Mouse (Mus musculus) lung, adult 18-20 months (tissue): Measurements from ENCODE around the gene Bcl2l2.

ENCODE experiments used
- DNase-seq, 2 experiments: peaks; one replicate each; pipeline ENCODE4 v3.0.0; 2022; ENCODE audit warnings: mixed read lengths in 2 of 2

Bcl2l2 gene

DNA sequence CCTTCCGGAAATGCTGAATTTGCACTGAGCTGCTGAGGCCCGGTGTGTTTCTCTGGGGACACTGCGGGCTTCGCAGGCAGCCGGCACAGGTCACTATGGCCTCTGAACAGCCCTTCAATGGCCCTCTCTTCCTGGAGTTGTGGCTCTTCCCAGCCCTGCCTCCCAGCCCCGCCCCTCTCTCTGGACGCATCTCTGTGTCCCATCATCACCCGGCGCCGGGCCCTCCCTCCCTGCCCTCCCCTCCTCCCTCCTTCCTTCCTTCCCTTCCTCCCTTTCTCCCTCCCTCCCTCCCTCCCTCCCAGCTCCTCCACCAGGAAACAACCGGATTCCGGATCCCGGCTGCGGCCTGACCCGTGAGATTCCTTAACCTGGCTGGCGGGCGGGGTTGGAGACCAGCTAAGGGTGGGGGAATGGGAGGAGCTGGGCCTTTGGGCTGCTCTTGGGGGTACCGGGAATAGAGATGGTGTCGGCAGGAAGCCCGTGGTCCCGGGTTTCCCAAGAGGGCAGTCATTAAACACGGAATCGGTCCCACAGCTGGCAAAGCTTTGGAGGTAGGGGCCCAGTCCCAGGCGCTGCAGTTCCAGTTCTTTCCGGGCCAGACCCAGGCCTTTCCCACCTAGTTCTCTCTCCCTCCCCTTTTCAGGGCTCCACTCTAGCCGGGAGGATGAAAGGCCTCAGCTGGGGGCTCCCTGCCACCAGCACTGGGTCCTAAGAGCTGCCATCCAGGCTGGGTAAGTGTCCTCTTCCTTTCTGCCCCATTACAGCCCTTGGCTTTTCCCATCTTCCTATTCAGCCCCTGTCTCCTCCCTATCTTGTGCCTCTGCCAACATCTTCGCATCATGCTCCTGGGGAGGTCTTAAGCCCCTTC, at the start of gene Bcl2l2, which contains the start of gene Gm20521:
Gene Bcl2l2, plus strand, starts transcription at position 224 of the 868 bp plus-strand sequence.
Gene Gm20521, plus strand, starts transcription at position 288 of the 868 bp plus-strand sequence.
- DNase-seq: peak; percentile 82 to 89

DNA sequence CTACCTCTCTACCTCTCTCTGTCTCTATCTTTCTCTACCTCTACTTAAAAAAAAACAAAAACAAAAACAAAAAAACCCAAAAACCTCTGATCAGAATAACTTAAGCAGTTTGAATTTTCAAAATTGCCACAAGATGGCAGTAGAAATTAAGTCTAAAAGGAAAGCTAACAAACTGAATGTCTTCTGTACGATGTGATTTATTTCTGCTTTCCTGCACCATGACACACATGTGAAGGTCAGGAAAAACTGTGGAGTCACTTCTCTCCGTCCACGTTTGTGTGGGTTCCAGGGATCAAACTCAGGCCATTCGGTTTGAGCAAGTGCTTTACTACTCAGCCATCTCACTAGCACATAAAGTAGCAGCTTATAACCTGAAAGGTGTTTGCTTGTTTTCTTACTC, 39.7 kb upstream of the Bcl2l2 start:
- DNase-seq: no peak

DNA sequence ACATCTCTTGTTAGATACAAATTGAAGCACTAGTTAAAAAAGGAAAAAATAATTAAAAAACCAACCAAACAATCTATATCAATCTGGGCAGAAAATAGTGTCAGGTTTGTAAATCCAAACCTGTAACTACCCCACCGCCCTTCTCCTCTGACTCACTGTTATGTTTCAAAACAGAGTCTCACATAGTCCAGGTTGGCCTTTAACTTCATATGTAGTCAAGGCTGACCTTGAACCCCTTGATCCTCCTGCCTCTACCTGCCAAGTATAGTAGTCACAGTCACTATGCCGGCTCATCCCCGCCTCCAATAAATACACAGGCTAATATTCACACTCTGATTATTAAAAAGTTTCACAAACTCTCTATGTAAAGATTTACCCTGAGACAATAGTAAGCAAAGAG, 27.5 kb upstream of the Bcl2l2 start:
- DNase-seq: no peak

DNA sequence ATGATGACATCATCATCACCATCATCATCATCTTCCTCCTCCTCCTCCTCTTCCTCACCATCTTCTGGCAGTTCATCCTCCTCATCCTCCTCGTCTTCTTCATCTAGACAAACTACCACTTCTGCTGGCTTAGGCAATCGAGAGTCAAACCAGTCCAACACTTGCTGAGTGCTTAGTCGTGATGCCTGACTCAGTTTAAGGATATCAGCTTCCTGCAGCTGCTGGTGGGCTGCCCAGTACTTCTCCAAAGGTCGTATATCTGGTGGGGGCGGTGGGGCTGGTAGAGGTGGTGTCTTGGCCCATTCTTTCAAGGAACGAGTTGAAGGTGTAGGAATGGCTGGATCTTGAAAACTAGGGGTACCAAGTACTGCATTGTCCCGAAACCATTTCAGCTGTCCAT, 26.5 kb upstream of the Bcl2l2 start:
- DNase-seq: no peak

DNA sequence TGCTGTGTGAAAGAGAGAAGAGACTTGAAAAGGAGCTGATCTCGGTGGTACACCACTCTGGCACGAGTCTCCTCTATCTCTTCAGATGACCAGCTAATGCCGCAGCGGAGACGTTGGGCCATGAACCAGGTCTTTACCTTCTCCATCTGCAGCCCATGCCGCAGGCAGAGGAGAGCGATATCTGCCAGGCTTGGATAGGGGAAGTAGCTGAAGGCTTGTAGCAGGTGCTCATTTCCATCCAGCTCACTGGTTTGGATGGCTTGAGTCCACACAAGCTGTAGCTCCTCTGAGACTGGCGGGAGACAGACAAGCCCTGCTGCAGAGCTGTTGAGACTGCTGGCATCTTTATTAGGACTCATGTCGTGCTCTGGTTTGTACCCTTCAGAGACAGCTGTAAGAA, 25.3 kb upstream of the Bcl2l2 start:
- DNase-seq: no peak

DNA sequence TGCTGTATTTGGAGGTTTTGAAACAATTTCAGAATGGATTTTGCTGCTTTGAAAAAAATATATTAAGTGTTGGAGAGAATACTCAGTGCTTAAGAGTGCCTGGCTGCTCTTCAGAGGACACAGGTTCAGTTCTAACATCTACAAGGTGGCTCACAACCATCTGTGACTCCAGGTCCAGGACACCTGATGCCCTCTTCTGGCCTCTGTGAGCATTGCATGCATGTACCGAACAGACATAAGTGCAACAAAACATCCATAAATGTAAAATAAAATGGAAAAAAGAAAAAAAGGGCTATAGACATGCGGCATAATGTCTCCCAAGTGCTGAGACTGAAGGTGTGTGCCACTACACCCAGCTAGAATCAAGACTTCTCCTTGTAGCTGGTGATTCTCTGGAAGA, 22.7 kb upstream of the Bcl2l2 start:
- DNase-seq: peak; percentile 45 to 52

DNA sequence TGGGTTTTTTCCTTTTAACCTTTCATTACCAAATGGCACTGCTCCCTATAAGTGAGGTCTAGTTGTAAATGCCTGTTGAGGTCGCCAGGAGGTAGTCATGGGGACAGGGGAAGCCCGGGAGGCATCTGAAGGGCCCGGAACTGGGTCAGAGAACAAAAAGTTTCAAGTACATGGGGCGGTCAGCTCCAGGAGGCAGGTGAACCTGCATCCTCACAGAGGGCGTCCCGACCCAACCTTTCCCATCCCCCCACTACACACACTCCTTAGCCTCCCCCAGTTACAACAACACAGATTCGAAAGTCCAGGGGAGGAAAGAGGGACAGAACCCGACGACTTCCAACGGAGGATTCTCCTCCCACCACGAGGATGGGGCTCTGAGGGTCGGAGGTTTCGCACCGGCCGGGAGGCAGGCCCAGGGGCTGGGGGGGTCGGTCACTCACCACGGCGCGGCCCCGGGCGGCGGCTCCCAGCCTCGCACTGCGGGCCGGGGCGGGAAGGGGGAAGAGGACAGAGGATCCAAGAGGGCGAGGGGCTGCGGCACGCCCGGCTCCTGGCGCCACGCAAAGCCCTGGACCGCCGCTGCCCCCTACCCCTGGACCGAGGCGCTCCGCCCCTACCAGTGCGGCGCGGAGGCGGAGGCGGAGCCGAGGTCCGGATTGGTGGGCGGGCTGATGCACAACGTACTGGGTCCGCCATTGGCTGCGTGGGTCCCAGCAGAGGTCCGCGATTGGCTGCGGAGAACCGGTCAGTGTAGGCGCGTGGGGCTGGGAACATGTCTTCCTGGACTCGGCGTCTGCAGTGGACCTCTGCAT, 19.5 kb upstream of the Bcl2l2 start:
- peak; percentile 93 to 94 for DNase-seq

DNA sequence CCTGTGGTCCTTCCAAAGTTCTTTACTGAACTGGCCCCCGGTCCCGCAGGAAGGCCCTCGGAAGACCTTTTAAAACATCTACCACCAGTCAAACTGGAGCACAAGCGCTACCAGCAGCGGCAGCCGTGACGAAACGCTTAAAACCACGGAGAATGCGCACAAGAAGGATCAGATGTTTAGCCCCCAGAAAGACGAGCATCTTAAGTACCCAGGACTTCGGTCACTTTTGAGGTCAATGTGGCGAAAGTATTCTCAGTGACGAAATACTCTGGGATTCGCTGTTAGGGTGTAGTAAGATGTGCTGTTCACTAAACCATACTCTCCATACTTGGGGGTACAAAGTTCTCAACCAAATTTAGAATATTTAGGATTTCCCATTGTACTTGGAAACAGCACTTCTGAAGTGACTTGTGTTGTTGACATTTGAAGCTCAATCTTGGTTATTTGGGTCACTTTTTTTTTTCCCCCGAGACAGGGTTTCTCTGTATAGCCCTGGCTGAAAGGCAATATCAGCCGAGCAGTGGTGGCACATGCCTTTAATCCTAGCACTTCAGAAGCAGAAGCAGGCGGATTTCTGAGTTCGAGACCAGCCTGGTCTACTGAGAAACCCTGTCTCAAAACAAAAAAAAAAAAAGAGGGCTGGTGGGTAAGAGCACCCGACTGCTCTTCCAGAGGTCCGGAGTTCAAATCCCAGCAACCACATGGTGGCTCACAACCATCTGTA, 18.7 kb upstream of the Bcl2l2 start:
- DNase-seq: no peak

DNA sequence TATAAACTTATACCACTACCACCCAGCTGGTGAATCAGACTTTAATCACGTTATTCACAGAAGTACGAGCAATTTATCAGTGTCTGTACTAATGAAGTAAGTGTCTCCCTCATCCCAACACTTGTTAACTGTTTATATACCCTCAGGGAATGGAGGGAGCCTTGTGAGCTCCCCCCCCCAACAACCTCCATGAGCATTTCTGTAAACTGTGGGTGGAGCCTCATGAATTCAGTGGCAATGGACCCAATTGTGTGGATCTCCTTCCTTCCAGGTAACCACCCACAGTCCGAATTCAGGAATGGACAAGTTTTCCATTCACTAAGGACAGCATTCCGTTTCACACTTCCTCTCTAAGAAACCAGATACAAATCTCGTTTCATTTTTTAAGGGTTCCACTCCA, 17.6 kb upstream of the Bcl2l2 start:
- no peak for DNase-seq

DNA sequence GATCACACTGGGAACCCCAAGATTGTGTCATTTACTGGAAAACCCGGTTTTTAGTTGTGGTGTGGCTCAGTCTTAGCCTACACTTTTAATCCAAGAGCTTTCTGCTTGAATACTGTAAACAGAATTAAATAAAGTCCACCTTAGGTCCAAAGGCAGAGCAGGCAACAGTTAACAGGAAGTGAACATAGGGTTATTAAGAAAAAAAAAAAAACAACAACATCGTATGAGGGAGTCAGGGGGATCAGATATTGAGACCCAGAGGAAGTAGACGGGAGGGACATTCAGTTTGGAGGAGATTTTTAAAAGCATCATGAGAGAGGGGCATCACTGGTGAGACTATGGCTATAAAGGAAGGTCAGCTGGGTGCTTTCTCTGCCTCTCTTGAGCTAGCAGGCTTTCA, 16.9 kb upstream of the Bcl2l2 start:
- DNase-seq: no peak

DNA sequence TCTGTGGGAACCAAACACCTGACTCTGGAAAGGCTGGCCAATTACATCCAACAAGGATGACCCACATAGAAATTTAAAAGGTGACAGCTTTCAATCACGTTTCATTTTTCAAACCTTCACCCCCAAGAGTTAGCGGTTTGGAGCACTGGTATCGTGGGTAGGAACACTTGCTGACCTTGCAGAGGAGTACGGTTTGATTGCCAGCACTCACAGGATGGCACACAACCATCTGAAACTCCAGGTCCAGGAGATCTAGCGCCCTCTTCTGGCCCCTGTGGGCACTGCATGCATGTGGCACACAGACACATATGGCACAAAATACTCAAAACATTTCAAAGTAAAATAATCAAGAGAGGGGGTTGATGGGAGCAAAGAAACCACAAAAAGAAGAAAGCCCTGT, 16.2 kb upstream of the Bcl2l2 start:
- no peak for DNase-seq

DNA sequence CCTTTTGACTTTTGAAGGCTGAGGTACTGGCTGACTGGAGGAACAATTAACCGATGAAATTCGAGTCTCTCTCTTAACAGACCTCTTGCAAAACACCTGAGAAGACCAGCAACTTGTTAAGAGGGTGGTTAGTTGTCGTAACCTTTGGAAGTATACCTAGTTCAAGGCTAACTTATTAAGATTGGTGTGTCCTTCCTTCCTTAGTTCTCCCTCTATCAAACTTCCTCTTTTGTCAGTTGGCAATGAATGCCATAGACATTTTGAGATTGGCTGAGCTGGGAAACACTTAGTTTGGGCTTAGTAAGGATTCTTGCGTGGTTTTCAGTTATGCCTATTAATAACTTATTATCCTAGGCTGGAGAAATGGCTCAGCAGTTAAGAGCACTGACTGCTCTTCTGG, 15.2 kb upstream of the Bcl2l2 start:
- DNase-seq: no peak

DNA sequence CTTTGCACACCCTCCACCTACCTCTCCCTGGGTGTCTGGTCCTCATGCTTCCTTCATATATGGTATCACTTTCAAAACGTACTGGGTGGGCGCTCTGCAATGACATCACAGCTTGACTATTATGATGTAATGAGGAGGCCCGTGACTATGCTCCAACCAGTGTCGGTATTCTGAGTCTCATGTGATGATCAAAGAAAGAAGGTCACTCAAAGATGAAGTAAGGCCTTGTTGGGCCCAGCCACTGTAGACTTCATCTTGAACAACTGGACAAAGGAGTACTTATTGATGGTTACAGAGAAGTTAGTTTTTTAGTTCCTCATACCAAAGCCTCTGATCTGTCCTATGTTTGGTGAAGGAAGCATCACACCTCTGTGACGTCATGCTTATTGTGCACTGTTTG, 12.3 kb upstream of the Bcl2l2 start, which contains the start of gene Homez:
Gene Homez, minus strand, starts transcription at position 101 of the 400 bp plus-strand sequence.
- DNase-seq: no peak

DNA sequence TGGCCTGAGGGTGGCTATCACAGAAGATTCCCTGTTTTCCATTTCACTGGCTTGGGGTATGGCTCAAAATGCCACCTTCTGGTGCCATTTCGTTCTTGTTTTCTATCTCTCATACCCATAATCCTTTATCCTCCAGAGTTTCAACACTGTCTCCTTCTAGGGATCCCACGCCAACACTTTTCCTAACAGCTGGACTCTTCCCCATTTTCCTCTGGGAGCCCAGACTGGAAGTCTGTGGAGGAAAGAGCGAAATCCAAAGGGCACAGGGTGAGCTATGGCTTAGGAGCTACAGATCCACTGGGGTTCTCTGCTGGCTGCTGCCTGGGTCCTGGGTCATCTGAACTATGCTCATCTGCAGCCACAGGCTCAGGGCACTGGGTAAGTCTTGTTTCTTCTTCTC, 9.0 kb upstream of the Bcl2l2 start:
- DNase-seq: no peak

DNA sequence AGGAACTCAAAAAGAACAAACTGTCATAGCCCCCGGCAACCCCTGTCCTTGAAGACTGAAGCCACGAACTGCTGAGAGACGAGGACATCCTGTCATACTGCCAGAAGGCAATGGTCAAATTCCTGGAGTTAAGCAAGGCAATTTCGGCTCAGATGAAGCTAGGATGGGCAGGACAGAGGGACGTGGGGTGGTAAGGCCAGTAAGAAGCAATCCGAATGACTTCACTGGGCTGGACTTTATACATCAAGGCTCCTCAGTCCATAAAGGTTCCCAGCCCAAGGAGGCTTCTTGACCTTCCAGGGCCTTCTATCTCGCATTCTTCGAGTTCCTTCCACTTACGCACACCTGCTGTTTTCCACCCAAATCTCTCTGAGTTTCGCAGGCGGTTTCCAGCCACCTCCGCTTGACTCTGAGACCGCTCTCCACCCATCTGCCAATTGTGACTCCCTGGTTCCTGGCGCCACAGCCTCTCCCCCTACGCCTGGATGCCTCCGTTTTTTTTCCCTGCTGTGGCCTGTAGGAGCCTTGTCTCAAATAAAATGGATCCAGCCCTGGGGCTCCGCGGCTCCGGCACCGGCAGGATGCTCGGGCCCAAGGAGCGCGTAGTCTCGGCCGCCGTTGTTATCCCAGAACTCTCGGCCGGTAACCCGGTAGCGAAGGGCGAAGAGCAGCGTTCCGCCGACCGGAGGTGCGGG, 7.2 kb upstream of the Bcl2l2 start:
- peak in 1 of 2 experiments; percentile 45 for DNase-seq

DNA sequence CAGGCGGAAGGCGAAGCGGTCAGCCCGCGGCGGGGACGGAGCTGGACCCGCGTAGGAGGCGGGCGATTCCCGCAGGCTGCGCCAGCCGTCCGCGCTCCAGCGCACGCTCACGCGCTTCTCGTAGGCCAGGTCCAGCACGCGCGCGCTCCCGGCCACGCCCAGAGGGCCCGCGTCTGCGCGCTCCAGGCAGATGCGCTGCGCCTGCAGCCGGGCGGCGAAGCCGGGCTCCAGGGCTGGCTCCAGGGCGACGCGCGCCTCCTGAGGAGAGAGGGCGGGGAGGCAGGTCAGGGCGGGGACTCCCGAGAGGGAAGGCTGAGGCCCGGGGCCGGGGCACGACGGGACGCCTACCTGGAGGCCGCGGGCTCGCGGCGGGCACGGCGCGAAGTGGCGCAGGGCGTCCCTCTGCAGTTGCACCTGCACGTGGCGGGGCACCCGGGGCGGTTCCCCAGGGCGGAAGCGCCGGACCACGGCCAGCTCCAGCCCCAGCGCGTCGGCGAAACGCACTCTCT, 6.6 kb upstream of the Bcl2l2 start:
- DNase-seq: peak; percentile 91 to 94

DNA sequence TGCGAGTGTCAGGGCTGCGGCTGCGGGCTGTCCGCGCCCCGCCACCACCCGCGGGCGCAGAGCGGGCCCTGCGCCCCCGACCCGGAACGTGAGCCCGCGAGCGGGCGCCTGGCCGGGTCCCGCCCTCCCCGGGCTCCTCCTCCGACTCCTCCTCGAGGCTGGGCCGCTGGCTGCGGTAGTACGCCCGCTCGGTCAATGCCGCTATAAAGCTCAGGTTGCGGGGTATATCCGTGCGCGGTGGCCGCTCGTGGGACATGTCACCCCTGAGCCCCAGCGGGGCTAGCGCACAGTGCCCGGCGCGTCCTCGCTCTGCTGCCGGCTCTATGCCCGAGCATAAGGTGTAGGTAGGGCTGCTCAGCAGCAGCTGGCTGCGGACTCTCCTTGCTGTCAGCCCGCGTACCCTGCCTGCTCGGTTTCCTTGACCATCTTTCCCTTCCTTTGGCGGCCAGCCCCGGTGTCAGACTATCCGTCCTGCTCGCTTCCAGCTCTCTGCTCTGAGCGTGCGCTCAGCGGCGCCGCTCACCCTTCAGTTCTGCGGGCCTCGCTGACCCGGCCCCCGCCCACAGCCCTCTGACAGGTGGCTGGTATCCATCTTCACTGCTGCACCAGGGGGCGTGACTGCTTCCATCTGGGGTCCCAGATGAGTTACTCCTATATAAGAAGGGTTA, 6.0 kb upstream of the Bcl2l2 start, which contains the start of gene Ppp1r3e:
Gene Ppp1r3e, minus strand, starts transcription at position 503 of the 668 bp plus-strand sequence.
- DNase-seq: peak; percentile 72

DNA sequence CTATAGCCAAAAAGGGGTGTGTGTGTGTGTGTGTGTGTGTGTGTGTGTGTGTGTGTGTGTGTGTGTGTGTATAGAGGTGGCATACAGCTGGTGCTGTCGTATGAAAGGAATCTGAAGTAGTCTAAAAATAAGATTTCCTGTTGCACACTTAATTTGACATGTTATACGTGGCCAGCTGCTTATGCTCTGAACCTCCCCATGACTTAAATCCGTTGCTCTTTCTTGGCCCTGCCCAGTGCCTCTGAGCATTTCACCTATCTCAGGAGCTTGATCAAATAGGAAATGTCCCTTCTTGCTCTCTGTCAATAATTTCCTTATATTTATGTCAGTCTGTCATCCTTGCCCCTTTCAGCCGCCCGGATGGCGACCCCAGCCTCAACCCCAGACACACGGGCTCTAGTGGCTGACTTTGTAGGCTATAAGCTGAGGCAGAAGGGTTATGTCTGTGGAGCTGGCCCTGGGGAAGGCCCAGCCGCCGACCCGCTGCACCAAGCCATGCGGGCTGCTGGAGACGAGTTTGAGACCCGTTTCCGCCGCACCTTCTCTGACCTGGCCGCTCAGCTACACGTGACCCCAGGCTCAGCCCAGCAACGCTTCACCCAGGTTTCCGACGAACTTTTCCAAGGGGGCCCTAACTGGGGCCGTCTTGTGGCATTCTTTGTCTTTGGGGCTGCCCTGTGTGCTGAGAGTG, 990 bp downstream of the Bcl2l2 start:
- DNase-seq: no peak

DNA sequence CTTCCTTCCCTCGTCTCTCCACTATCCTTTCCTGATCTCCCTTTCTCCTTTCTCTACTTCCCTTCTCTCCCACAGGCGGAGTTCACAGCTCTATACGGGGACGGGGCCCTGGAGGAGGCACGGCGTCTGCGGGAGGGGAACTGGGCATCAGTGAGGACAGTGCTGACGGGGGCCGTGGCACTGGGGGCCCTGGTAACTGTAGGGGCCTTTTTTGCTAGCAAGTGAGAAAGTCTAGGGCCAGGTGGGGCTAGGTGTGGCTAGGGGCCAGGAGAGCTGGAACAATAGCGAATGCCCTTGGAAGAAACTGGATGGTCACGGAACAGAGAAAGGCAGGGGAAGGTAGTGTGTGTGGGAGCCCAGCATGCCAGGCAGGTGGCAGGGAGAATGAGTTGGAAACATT, 2.1 kb downstream of the Bcl2l2 start:
- no peak for DNase-seq

DNA sequence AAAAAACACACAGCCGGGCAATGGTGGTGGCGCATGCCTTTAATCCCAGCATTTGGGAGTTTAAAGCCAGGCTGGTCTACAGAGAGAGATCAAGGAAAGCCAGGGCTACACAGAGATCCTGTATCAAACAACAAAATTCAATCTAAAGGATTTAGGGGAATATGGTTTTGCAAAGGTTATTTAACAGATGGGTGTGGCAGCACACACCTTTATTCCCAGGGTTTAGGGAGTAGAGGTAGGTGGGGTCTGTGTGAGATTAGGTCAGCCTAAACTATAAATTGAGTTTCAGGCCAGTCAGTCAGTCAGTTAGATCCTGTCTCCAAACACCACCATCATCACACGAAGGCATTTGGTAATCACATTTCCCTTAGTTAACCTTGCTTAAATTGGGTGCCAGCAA, 9.0 kb downstream of the Bcl2l2 start, which contains the start of gene Pabpn1:
Gene Pabpn1, plus strand, starts transcription at position 301 of the 400 bp plus-strand sequence.
- no peak for DNase-seq
